Comparison of ENCODE assay signal across 15 mouse cellular contexts in genomic region chr9:63495786-63496185, GRCm38 (mm10).
"Had no signal": no experiment of that assay in that cellular context is flagged by ENCODE, and none has a peak within 500 bp of the region (broad histone marks: within the 10 kb centered on the region; RNA-seq: fewer than 3 reads in every experiment).

No protein-coding gene starts in this region.

- H3K4me2 ChIP-seq: lung, embryonic 15.5 days; midbrain, embryonic 11.5 days; midbrain, embryonic 13.5 days; midbrain, embryonic 15.5 days; neural tube, embryonic 12.5 days; stomach, embryonic 15.5 days had no signal

- H3K4me1 ChIP-seq: lung, embryonic 15.5 days; stomach, embryonic 15.5 days had no signal

- H3K27ac ChIP-seq: lung, embryonic 15.5 days; macrophage; midbrain, embryonic 13.5 days; midbrain, embryonic 15.5 days; neural tube, embryonic 12.5 days; stomach, embryonic 15.5 days; stomach, postnatal 0 days had no signal

- H3K9me3 ChIP-seq: lung, embryonic 15.5 days; midbrain, embryonic 13.5 days; midbrain, embryonic 15.5 days; neural tube, embryonic 12.5 days; stomach, embryonic 15.5 days had no signal

- DNase-seq: lung, adult 2 months; lung, postnatal 14 days; lung, postnatal 36 days; right cerebral cortex, postnatal 14 days; thymus, postnatal 14 days; thymus, postnatal 36 days had no signal

- ATAC-seq: lung, postnatal 0 days; midbrain, embryonic 13.5 days; midbrain, embryonic 15.5 days had no signal

- H3K36me3 ChIP-seq: lung, embryonic 15.5 days; midbrain, embryonic 13.5 days; midbrain, embryonic 15.5 days; neural tube, embryonic 12.5 days; stomach, embryonic 15.5 days had no signal

- H3K27me3 ChIP-seq: lung, embryonic 15.5 days; midbrain, embryonic 15.5 days; neural tube, embryonic 12.5 days; stomach, embryonic 15.5 days had no signal

- H3K4me3 ChIP-seq: lung, embryonic 15.5 days; midbrain, embryonic 13.5 days; midbrain, embryonic 15.5 days; neural tube, embryonic 12.5 days; stomach, embryonic 15.5 days had no signal

- H3K9ac ChIP-seq: lung, embryonic 15.5 days; midbrain, embryonic 13.5 days; midbrain, embryonic 15.5 days; neural tube, embryonic 12.5 days; stomach, embryonic 15.5 days had no signal
